Mouse (Mus musculus): ENCODE measurements around the gene Smg6. TPM values are rescaled to one million over a fixed set of nuclear protein-coding genes. Genes with fewer than 3 reads are reported as not detected.

The Smg6 gene
- total and polyA plus RNA-seq, 2 experiments from 2014 or later: 9.6 to 25.8 TPM

DNA sequence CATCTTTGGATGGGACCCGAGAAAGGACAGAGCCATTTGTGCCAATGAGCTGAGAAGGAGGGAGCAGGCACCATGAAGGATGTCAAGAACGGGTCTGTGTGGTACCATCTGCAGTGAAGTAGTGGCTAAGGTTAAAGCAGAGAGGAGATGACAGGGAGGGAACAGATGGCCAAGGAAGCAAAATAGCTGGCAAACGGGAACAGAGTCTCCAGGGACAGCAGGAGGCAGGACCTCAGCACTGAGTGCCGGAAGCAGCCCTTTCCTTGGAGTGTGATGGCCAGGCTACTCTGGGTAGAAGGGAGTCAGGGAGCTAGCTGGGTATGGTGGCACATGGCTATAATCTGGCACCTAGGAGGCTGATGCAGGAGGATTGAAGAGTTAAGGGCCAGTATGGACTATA is 273.2 kb downstream of the Smg6 start:
- WGBS: 68% methylated on average over 4 of the region's 4 CpGs
- H3K9me3 ChIP-seq (ENCODE audit: low read length): no peaks in the 10 kb centered on the region
- DNase-seq: no peak
- H3K27me3 ChIP-seq (ENCODE audit: insufficient read depth, low read length): peaks cover 24% of the 10 kb centered on the region
- no peaks in the 10 kb centered on the region for H3K36me3 ChIP-seq (ENCODE audit: insufficient read depth)
- H3K27ac ChIP-seq (ENCODE audit: low read depth, low read length): no peak overlapping the region
- peaks cover 11% of the 10 kb centered on the region; the same call in 1 of the 2 replicates for H3K4me1 ChIP-seq (ENCODE audit: insufficient read depth)
- no peak overlapping the region for H3K4me3 ChIP-seq (ENCODE audit: low read depth, low read length)
- ATAC-seq: no peak
- no peak overlapping the region for H3K4me2 ChIP-seq (ENCODE audit: low read depth)
- H3K9ac ChIP-seq: no peak overlapping the region
- no peak for TF ChIP-seq CTCF (IDR thresholded peaks at IDR 0.05; ENCODE audit: low read depth)

DNA sequence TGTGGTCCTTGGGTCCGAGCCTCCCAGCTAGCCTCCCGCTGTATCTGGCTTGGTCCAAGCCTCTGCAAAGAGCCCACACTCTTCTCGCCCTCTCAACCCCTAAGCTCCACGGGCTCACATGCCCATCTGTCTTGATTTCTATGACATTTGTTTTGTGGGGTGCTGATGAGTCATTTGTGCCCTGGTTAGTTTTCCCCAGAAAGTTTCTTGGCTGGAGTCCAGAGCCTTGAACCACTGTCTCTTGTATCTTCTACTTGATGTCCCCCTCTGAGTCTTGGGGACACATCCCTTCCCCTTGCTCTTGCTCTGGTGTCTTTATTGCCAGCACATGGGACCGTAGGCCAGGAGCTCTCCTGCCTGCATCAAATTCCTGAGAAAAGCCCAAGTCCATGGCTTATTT is 274.3 kb downstream of the Smg6 start:
- no peak for ATAC-seq
- Histone ChIP-seq H3K4me1 (ENCODE audit: insufficient read depth) (peaks cover 6% of the 10 kb centered on the region; the same call in 1 of the 2 replicates), H3K4me3 (ENCODE audit: low read depth, low read length) (no peak overlapping the region), H3K36me3 (ENCODE audit: insufficient read depth) (no peaks in the 10 kb centered on the region), H3K27me3 (ENCODE audit: insufficient read depth, low read length) (peaks cover 13% of the 10 kb centered on the region), H3K9me3 (ENCODE audit: low read length) (no peaks in the 10 kb centered on the region), H3K9ac (no peak overlapping the region), H3K27ac (ENCODE audit: low read depth, low read length) (no peak overlapping the region), H3K4me2 (ENCODE audit: low read depth) (no peak overlapping the region)
- WGBS: 85% methylated on average over 5 of the region's 5 CpGs
- DNase-seq: no peak
- TF ChIP-seq CTCF (IDR thresholded peaks at IDR 0.05; ENCODE audit: low read depth): no peak

DNA sequence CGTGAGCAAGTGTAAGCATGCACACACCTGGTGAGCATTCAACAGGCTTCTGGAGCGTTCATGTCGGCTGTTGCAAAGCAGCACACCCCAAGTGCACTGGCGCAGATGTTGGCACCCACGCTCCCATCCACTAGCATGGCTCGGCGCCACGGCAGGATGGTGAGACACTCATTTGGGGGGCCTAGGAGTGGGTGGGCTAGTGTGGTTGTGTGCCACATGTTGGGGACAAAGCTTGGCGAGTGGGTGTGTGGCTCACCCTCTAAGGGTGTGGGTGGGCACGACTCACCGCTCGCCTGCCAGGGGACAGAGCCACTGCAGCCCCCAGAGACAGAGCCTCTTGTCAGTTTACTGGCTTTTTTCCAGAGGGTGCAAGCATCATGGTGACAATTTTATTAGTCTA is 275.3 kb downstream of the Smg6 start:
- Histone ChIP-seq H3K9me3 (ENCODE audit: low read length) (no peaks in the 10 kb centered on the region), H3K27ac (ENCODE audit: low read depth, low read length) (no peak overlapping the region), H3K36me3 (ENCODE audit: insufficient read depth) (no peaks in the 10 kb centered on the region), H3K27me3 (ENCODE audit: insufficient read depth, low read length) (peaks cover 6% of the 10 kb centered on the region), H3K4me2 (ENCODE audit: low read depth) (no peak overlapping the region), H3K4me3 (ENCODE audit: low read depth, low read length) (no peak overlapping the region), H3K4me1 (ENCODE audit: insufficient read depth) (no peaks in the 10 kb centered on the region), H3K9ac (no peak overlapping the region)
- no peak for ATAC-seq
- TF ChIP-seq CTCF (IDR thresholded peaks at IDR 0.05; ENCODE audit: low read depth): no peak
- no peak for DNase-seq
- WGBS: 82% methylated on average over 12 of the region's 12 CpGs

DNA sequence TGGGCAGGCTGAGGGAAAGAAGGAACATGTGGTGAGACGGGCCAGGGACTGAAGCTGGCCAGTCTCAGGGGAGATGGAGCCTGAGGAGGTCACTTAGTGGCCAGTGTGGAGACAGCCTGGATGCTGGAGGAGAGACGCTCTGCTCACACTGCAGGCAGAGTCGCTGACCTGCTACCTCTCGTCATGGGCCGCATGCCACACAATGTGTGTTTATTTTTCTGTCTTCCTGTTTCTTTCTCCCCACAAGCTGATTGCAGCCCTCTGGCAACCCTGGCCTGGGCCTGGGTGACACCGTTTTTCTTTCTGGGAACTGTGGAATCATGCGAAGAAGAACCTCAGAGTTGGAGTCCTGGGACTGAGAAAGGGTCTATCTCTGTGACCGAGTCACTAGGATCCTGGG is 276.1 kb downstream of the Smg6 start:
- H3K9ac ChIP-seq: no peak overlapping the region
- no peak for ATAC-seq
- DNase-seq: no peak
- H3K36me3 ChIP-seq (ENCODE audit: insufficient read depth): no peaks in the 10 kb centered on the region
- no peaks in the 10 kb centered on the region for H3K27me3 ChIP-seq (ENCODE audit: insufficient read depth, low read length)
- H3K4me1 ChIP-seq (ENCODE audit: insufficient read depth): no peaks in the 10 kb centered on the region
- no peak overlapping the region for H3K4me3 ChIP-seq (ENCODE audit: low read depth, low read length)
- H3K4me2 ChIP-seq (ENCODE audit: low read depth): no peak overlapping the region
- WGBS: 72% methylated on average over 8 of the region's 8 CpGs
- H3K27ac ChIP-seq (ENCODE audit: low read depth, low read length): no peak overlapping the region
- H3K9me3 ChIP-seq (ENCODE audit: low read length): no peaks in the 10 kb centered on the region
- TF ChIP-seq CTCF (IDR thresholded peaks at IDR 0.05; ENCODE audit: low read depth): no peak

DNA sequence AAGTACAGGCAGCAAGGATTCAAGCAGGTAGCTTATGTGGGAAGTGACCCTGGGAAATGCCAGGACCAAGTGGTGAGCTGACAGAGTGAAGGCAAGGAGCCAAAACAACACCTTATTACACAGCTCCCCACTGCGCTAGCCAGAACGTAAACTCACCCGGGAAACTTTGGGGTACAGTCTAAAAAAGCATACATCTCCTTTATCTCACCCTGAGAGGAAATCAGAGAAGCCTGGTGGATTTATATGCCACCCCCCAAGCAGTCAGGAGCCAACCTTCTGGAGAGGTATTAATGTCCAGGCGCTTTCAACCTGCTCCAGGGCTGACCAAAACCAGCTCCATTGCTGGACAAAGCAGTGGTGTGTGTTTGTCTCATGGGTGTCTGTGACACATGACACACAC is 278.3 kb downstream of the Smg6 start:
- Histone ChIP-seq H3K27ac (ENCODE audit: low read depth, low read length) (no peak overlapping the region), H3K4me2 (ENCODE audit: low read depth) (no peak overlapping the region), H3K4me3 (ENCODE audit: low read depth, low read length) (no peak overlapping the region), H3K9ac (no peak overlapping the region), H3K36me3 (ENCODE audit: insufficient read depth) (no peaks in the 10 kb centered on the region), H3K9me3 (ENCODE audit: low read length) (no peaks in the 10 kb centered on the region), H3K4me1 (ENCODE audit: insufficient read depth) (no peaks in the 10 kb centered on the region), H3K27me3 (ENCODE audit: insufficient read depth, low read length) (no peaks in the 10 kb centered on the region)
- DNase-seq (no peak), ATAC-seq (no peak)
- TF ChIP-seq CTCF (IDR thresholded peaks at IDR 0.05; ENCODE audit: low read depth): no peak
- 83% methylated on average over 4 of the region's 4 CpGs for WGBS

DNA sequence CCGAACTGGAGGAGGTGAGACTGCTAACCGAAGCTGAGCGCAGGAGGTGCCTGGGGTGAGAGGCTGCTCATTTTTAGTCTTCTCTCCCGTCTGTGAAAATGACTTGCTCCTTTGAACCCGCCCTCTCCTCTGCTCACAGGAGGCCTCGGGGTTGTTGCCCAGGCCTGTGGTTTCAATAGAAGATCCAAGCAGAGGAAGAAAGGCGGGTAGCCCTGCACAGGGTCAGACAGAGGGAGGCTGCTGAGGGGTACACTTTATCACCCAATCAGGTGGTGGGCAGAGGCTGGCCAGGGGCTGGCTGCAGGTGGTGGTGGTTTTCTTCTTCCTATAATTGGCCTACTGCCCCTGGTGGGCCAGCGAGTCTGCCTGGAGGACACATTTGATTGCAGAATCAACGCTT is 278.8 kb downstream of the Smg6 start:
- 32% methylated on average over 9 of the region's 9 CpGs for WGBS
- Histone ChIP-seq H3K4me3 (ENCODE audit: low read depth, low read length) (no peak overlapping the region), H3K27me3 (ENCODE audit: insufficient read depth, low read length) (no peaks in the 10 kb centered on the region), H3K27ac (ENCODE audit: low read depth, low read length) (no peak overlapping the region), H3K4me1 (ENCODE audit: insufficient read depth) (no peaks in the 10 kb centered on the region), H3K9ac (no peak overlapping the region), H3K36me3 (ENCODE audit: insufficient read depth) (no peaks in the 10 kb centered on the region), H3K4me2 (ENCODE audit: low read depth) (no peak overlapping the region), H3K9me3 (ENCODE audit: low read length) (no peaks in the 10 kb centered on the region)
- DNase-seq (no peak), ATAC-seq (no peak)
- no peak for TF ChIP-seq CTCF (IDR thresholded peaks at IDR 0.05; ENCODE audit: low read depth)

DNA sequence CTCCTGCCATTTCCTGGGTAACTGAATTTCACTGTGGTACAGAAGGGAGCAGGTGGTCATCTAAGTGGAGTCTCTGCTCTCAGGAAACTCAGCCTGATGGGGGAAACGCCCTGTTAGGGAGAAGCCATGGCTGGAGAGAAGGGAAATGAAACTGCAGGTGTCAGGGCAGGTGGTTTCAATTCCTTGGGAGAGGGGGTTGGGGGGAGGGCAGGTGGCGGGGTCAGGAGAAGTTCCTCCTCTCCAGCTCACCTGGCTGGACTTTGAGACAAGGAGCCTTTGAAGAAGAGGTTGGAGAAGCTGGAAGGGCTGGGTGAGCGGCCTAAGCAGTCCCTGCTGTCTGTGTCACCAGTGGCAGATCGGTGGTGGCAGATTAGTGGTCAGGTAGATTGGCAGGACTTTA is 280.7 kb downstream of the Smg6 start:
- Histone ChIP-seq H3K4me1 (ENCODE audit: insufficient read depth) (no peaks in the 10 kb centered on the region), H3K4me3 (ENCODE audit: low read depth, low read length) (no peak overlapping the region), H3K27me3 (ENCODE audit: insufficient read depth, low read length) (no peaks in the 10 kb centered on the region), H3K4me2 (ENCODE audit: low read depth) (no peak overlapping the region), H3K9me3 (ENCODE audit: low read length) (no peaks in the 10 kb centered on the region), H3K27ac (ENCODE audit: low read depth, low read length) (no peak overlapping the region), H3K36me3 (ENCODE audit: insufficient read depth) (no peaks in the 10 kb centered on the region), H3K9ac (no peak overlapping the region)
- no peak for DNase-seq
- TF ChIP-seq CTCF (IDR thresholded peaks at IDR 0.05; ENCODE audit: low read depth): no peak
- ATAC-seq: no peak
- 83% methylated on average over 4 of the region's 4 CpGs for WGBS

DNA sequence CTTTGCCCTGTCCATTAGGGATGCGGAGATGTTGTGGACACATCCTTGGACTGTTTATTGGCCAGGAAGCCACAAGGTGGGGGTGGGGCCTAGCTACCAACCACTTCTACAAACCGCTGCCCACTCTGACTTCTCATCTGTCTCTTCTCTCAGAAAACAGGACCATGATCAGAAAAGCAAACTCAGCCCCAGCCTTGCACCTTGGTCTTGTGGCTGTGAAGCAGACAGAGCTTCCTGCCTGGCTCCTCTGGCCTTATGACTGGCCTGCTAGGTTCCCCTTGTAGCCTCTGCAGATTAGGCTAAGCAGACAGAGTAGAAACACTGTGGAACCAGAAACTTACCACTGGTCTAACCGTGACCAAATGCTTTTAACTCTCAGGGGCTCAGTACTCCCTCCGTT is 283.7 kb downstream of the Smg6 start:
- Histone ChIP-seq H3K9ac (no peak overlapping the region), H3K36me3 (ENCODE audit: insufficient read depth) (no peaks in the 10 kb centered on the region), H3K4me2 (ENCODE audit: low read depth) (no peak overlapping the region), H3K4me3 (ENCODE audit: low read depth, low read length) (no peak overlapping the region), H3K27ac (ENCODE audit: low read depth, low read length) (no peak overlapping the region), H3K27me3 (ENCODE audit: insufficient read depth, low read length) (no peaks in the 10 kb centered on the region), H3K4me1 (ENCODE audit: insufficient read depth) (peaks cover 18% of the 10 kb centered on the region), H3K9me3 (ENCODE audit: low read length) (no peaks in the 10 kb centered on the region)
- no peak for TF ChIP-seq CTCF (IDR thresholded peaks at IDR 0.05; ENCODE audit: low read depth)
- no peak for DNase-seq
- WGBS: 76% methylated on average over 4 of the region's 4 CpGs
- no peak for ATAC-seq
